Mouse (Mus musculus) adrenal gland, adult 18-20 months (tissue): ENCODE measurements at regions not wholly inside any gene's neighbourhood (a gene's known extent, or its start where the extent isn't known, plus 50 kb on each side); places are given as distances from the start of the nearest gene placed in this dataset.

Experiments used
- DNase-seq, 2 experiments: peaks; one replicate each; pipeline ENCODE4 v3.0.0; 2021 to 2022; ENCODE audit warnings: low spot score in 2 of 2

DNA sequence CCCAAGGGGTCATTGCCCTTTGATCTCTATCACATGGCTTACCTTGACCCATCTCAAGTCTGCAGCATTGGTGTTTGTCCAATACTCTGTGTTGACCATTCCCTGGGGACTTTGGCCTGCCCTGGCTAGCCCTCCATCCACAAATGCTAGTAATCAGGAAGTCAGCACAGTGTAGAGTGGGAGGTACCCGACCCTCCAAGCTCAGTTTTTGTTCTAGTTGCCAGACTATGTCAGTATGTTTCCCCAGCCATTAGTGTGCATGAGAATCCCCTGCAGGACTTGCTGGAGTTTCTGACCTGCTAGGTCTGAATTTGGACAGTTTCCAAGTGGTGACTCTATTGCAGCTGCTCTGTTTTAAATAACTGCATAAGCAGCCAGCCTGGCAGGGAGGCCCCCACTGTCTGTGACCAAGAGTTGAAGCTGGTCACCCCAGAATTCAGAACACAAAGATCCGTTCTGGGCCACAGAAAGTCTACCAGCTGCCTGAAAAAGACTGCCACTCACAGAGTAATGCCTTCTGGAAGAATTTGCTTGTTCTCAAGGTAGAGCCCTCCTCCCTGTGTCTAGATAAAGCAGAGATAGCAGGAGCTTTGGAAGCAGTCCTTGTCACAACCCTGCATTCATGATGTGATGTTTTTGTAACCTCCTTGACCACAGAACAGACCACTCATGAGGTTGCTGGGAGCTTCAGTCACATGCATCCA is 118.0 kb upstream of the Slc22a23 start:
- no peak for DNase-seq

DNA sequence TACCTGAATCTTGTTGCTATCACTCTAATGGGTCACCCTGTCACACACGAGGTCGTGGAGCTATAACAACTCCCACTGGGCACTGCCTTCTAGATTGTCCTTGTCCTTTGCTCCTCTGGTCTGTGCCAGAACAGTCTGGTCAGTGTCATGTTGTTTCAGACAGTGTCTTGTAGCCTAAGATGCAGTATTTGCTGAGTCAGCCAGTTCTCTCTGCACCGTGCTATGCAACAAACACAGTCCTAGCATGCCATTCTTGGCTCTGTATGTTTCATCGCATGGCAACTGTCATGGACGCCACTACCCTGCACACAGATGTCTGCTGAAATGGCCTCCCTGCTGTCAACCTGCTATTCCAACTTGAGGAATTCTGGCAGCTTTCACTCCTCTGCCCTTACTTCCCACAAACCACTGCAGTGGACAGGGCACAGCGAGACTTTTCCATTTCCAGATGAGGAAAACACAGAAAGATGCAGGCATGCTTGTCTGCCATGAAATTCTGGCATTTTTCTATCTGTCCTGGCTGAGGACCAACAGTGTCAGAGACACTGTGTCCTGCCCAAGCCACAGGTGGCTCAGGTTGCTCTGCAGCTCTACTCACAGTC is 117.3 kb upstream of the Slc22a23 start:
- no peak for DNase-seq

GRCm38 (mm10) chr13:34460969-34461368 is 116.0 kb upstream of the Slc22a23 start:
- no peak for DNase-seq

DNA sequence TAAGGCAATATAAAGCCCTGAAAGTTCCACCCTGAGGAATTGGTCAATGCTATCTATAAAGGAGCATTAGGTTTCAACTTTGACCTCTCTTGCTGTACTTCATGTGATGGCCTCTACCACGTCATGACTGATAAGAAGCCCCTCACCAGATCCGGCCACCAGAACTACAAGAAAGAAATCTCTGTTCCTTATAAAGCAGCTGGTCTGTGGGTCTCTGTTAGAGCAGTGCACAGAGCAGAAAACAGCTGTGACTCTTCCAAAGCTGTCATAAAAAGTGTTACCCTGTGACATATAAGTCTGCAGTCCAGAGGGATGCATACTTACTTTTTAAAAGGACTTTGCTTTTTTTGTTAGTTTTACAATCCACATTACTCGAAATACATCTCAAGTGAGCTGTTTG is 111.1 kb upstream of the Slc22a23 start:
- no peak for DNase-seq

- peak in 1 of 2 experiments; percentile 6 for DNase-seq
Observed at GRCm38 (mm10) chr13:34446806-34447205, 101.8 kb upstream of the Slc22a23 start.

GRCm38 (mm10) chr13:34446327-34446726 is 101.3 kb upstream of the Slc22a23 start:
- DNase-seq = no peak

DNA sequence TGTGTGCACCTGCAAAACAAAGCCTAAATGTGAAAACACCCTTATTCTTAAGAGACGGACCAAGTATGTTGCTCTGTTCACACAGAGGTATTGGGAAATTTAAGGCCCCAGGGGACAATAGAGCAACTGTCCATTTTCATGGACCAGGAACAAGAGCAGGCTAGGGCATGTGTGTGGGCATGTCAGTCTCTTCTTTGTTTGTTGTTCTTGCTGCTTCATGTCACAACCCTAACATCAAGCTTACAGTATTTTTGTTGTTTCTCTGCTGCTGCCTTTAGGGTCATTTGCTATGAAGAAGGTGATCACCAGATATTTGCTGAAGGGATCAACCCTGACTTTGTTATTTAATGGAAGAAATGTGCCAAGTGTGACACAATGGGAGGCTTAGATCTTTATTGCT is 96.4 kb upstream of the Slc22a23 start:
- DNase-seq = no peak

DNA sequence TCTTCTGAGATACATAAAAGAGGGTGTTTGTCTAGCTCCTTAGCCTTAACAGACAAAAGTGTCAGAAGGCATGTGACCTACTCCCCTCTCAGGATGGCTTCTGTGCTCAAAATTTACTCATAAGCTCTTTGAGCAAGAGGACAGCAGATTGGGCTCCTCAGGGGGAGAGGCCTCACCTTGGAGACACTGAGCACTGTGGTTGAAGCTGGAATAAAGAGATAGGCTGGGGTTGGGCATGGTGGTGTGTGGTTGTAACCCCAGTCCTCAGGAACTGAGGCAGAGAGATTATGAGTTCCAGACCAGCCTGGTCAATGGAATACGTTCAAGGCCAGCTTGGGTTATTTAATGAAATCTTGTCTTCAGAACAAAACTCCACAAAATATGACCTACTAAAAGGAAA is 82.5 kb upstream of the Slc22a23 start:
- DNase-seq = no peak

DNA sequence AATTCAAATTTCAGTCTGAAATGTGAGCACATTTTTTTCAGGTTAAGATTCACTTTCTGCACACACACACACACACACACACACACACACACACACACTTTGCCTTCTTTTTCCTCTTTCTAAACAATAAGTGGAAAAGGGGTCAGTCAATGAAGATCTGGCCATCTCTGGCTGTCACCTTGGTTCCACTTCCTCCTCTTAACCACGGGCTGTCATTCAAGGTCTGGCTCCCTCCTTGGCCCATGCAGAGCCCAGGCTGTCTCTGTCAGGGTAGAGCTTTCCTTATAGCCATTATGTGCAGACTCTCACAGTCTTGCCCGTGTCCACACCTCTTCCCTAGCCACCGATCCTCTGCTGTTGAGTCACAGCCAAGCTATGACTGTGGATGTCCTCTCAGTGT is 79.9 kb upstream of the Slc22a23 start:
- no peak for DNase-seq

DNA sequence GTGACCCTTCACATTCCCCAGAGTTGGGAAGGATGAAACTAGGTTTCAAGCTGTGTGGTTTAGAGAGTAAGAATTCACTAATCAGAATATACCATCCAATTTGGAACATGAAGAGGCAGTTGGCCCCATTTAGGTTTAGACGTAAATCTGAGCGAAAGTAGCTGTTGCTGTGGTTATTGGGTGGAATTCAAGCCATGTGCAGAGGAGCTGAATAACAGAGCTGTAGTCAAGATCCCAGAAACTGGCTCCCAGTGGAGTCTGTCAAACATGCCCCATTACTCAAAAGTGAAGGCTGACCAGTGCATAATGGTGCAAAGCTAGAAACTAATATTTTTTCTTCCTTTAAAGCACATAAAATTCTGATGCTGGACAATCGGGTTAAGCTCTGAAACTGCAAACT is 76.7 kb upstream of the Slc22a23 start:
- DNase-seq = no peak

DNA sequence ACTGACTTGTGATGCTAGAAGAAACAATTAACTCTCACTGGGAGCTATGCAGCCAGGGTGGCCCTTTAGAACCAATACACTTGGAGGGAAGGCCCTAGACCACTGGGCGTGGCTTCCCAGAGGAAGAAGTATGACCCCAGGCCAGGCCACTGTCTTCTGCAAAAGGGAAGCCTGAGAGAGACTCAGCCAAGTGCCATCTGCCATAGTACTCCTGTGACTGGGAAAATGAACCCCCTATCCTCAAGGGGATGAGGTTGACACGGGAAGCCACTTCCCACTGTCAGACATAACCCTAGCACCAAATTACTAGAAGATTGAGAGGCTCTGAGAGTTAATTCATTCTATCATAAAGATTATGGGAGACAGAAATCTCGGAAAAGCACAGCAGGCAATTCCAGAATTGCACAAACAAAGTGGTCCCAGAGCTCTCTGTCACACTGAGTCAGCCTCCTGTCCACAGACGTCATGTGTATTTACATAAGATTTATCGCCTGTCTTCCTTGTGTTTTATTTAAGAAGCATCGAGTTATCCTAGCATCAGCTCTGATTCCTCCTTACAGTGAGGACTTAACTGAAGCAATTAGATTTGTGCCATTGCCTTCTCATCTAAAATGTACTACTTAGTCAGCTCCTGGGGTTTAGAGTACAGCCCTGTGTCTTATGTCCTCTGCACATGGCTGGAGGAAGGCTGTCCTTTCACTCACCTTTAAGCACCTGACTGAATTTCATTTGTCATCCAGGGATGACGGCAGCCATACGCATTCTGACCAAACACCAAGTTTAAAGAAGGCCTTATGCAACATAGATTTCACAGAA is 75.6 kb upstream of the Slc22a23 start:
- DNase-seq = no peak

DNA sequence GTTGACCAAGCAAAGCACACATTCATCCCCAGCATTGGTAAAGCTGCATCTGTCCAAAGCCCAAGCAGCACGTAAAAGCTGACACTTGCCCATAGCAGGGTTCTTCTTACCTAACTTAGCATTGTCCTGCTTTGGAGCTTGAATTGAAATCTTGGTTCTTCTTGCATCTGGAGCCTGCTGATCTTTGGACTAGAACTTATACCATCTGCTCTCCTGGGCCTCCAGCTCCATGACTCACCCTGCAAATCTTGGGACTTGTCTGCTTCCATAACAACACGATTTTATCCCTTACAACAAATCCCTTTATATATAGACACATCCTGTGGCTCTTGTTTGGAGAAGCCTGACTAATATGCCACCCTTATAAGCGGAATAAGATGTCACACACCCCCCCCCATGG is 74.1 kb upstream of the Slc22a23 start:
- DNase-seq = no peak

DNA sequence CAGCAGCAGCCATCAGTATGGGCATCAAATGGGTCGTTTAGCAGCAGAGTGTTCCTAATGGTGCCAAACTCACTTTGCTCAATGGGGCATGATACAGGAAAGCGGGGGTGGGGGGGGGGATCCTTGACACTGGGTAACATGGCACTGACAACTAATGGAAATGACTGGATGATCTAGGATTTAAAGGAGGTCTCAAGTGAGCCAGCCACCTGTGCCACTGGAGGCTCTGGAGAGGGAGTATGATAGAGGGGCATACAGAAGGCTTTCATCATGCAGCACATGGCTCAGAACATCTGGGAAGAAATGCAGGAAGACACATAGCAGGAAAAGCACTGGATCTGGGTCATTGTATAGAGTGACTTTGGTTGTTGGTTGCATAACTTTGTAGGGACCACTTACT is 71.6 kb upstream of the Slc22a23 start:
- DNase-seq = no peak

GRCm38 (mm10) chr13:34414533-34414932 is 69.6 kb upstream of the Slc22a23 start:
- DNase-seq = no peak

GRCm38 (mm10) chr13:34408669-34409055 is 63.7 kb upstream of the Slc22a23 start:
- no peak for DNase-seq

DNA sequence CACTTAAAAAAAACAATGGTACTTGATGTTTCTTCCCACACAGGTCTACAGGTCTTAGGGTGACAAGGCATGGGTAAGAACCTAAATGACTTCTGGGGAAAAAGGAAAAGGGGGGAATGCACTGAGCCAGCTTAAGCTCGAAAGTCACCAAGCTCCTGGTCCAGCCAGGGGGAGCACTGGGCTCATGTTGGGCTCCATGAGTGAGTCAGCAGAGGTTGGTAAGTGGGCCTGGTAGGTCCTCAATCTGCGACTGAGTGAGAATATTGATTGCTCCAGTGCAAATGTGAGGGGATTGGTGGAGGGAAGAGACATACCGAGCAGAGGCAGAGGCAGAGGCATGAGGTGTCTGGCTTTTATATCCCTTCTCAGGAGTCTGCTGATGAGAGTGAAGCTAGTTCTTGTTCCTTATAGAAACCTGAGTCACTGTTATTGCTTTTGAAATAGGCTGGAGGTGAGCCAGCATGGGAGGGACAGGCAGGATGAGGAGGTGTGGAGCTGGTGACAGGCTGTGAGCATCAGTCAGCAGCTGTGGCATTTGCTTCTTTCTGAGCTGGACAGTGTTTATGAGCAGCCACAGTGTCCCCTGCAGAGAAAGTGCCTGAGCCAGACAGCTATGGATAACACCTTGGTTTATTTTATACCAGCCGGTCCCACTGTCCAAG is 63.2 kb upstream of the Slc22a23 start:
- DNase-seq = no peak

- DNase-seq = no peak
Observed at GRCm38 (mm10) chr13:34406291-34406690, 61.3 kb upstream of the Slc22a23 start.

- DNase-seq = no peak
Observed at GRCm38 (mm10) chr13:34402631-34403030, 57.6 kb upstream of the Slc22a23 start.

GRCm38 (mm10) chr13:34401031-34401430 is 56.0 kb upstream of the Slc22a23 start:
- no peak for DNase-seq

- DNase-seq = no peak
Observed at GRCm38 (mm10) chr13:34398847-34399246, 53.9 kb upstream of the Slc22a23 start.

- DNase-seq = no peak
Observed at GRCm38 (mm10) chr13:34398061-34398787, 53.2 kb upstream of the Slc22a23 start.
